Mouse (Mus musculus): ENCODE measurements at regions not wholly inside any gene's neighbourhood (a gene's known extent, or its start where the extent isn't known, plus 50 kb on each side); places are given as distances from the start of the nearest gene placed in this dataset.

DNA sequence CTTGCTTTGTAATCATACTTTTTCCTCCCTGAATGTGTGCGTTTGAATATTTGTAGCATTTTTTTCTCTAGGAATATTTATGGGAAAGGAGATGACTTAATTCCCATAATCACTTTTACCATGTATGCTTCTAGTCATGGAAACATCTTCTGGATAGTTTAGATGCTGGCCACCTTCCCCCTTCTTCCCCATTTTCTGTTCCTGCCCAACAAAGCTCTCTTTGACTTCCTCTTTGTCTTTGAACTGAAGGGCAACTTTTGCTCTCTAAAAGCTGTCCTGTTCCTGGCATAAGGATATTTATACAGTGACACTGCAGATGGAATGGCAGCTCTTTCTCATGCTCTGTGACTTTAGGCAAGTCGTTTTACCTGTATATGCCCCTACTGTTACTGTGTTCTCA lies 370.2 kb upstream of the Pkn2 start:
- TF ChIP-seq CTCF (IDR thresholded peaks at IDR 0.05; ENCODE audit: borderline replicate concordance, control insufficient read depth, extremely low read depth, insufficient read depth, low read length, poor library complexity) (no peak), POLR2A (IDR thresholded peaks at IDR 0.05; ENCODE audit: control insufficient read depth, extremely low read depth, insufficient read depth, low read length, poor library complexity) (no peak)
- Histone ChIP-seq H3K27ac (ENCODE audit: control insufficient read depth, insufficient read depth, low read length) (no peak overlapping the region), H3K36me3 (ENCODE audit: control insufficient read depth, insufficient read depth, low read length) (no peaks in the 10 kb centered on the region), H3K27me3 (ENCODE audit: control insufficient read depth, insufficient read depth, low read length) (no peaks in the 10 kb centered on the region), H3K4me3 (ENCODE audit: control insufficient read depth, insufficient read depth, low read length) (no peak overlapping the region), H3K4me1 (replicated peaks; ENCODE audit: control insufficient read depth, insufficient read depth, low read length) (no peaks in the 10 kb centered on the region)
- DNase-seq, result no peak
- 57% methylated on average over 2 of the region's 2 CpGs for WGBS

DNA sequence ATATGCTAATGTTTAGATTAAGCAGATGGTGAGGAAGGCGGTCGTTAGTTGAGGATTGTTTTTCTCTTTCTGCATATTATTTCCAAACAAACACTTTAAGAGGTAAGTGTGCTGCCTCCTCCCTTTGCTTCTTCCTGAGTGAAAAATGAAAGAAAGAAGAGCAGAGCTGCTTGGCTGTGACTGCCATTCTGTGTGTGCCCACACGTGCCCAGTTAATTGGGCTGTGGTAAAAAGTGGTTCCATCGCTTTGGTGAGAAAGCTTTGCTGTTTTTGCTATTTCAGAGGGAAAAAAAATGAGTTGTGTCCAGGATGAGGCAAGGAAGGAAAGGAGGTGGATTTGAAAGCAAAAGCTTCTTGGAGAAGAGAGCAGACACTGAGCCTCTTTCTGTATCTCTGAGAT lies 360.9 kb upstream of the Pkn2 start:
- no peak for DNase-seq
- no peak for TF ChIP-seq POLR2A (IDR thresholded peaks at IDR 0.05; ENCODE audit: control insufficient read depth, extremely low read depth, insufficient read depth, low read length, poor library complexity)
- TF ChIP-seq CTCF (IDR thresholded peaks at IDR 0.05; ENCODE audit: borderline replicate concordance, control insufficient read depth, extremely low read depth, insufficient read depth, low read length, poor library complexity), result no peak
- 84% methylated on average over 4 of the region's 4 CpGs for whole genome bisulfite sequencing
- Histone ChIP-seq H3K4me3 (ENCODE audit: control insufficient read depth, insufficient read depth, low read length) (no peak overlapping the region), H3K27ac (ENCODE audit: control insufficient read depth, insufficient read depth, low read length) (no peak overlapping the region), H3K27me3 (ENCODE audit: control insufficient read depth, insufficient read depth, low read length) (no peaks in the 10 kb centered on the region), H3K4me1 (replicated peaks; ENCODE audit: control insufficient read depth, insufficient read depth, low read length) (no peaks in the 10 kb centered on the region), H3K36me3 (ENCODE audit: control insufficient read depth, insufficient read depth, low read length) (no peaks in the 10 kb centered on the region)

DNA sequence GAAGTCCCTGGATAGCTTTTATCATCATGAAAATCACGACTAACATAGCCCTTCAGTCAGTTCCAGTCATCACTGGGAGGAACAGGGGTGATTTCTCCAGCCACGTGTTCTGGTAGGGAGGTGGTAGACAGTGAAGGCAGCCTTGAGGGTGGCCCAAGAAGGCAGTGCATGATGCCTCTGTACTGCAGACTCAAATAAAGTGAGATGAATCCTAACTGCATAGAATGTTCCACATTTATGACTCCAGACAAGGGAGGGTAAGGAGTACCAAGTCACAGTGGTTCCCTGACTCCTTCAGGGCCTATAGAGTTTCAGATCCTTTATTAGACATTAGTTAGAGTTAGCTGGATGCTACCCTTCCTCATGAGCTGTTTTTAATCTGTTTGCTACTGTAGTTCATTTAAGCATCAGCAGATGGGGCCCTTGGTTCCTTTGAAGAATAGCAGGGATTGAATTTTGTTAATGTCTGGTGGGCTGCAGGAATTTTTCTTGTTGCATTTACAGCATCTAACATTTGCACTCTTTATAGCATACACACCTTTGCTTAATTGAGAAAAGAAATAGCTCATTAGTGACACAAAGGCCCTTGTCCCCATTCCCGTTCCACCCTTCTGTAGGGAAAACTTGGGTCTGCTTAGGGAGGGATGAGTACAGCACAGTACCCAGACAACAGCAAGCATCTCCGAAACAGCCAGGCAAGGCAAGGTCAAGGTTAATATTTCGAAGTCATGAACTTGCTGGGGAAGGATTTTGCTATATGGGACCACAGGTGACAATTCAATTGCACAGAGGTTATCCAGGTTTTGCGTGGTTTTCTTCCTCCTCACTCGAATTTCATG lies 359.0 kb upstream of the Pkn2 start:
- WGBS, result 86% methylated on average over 7 of the region's 7 CpGs
- no peaks in the 10 kb centered on the region for H3K36me3 ChIP-seq (ENCODE audit: control insufficient read depth, insufficient read depth, low read length)
- H3K4me1 ChIP-seq (replicated peaks; ENCODE audit: control insufficient read depth, insufficient read depth, low read length), result no peaks in the 10 kb centered on the region
- no peak overlapping the region for H3K27ac ChIP-seq (ENCODE audit: control insufficient read depth, insufficient read depth, low read length)
- no peak for TF ChIP-seq CTCF (IDR thresholded peaks at IDR 0.05; ENCODE audit: borderline replicate concordance, control insufficient read depth, extremely low read depth, insufficient read depth, low read length, poor library complexity)
- no peak for TF ChIP-seq POLR2A (IDR thresholded peaks at IDR 0.05; ENCODE audit: control insufficient read depth, extremely low read depth, insufficient read depth, low read length, poor library complexity)
- no peak overlapping the region for H3K4me3 ChIP-seq (ENCODE audit: control insufficient read depth, insufficient read depth, low read length)
- DNase-seq, result no peak
- H3K27me3 ChIP-seq (ENCODE audit: control insufficient read depth, insufficient read depth, low read length), result no peaks in the 10 kb centered on the region

DNA sequence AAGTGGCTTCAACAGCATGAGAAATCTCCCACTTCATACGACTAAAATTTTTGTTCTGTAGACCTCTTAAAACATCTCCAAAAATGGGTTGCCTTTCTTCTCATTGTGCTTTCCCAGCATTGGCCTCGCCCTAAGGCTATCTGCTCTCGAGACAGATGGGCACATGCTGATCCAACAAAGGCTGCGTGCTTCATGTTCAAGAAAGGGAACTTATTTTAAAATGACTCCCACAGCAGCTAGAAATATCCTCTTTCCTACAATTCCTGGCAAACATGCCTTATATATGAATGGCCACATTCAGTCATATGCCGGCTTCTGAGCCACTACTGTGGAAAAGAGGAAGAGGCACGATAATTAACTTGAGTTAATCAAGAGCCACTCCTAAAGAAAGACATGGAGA lies 356.7 kb upstream of the Pkn2 start:
- TF ChIP-seq POLR2A (IDR thresholded peaks at IDR 0.05; ENCODE audit: control insufficient read depth, extremely low read depth, insufficient read depth, low read length, poor library complexity) (no peak), CTCF (IDR thresholded peaks at IDR 0.05; ENCODE audit: borderline replicate concordance, control insufficient read depth, extremely low read depth, insufficient read depth, low read length, poor library complexity) (no peak)
- Histone ChIP-seq H3K36me3 (ENCODE audit: control insufficient read depth, insufficient read depth, low read length) (no peaks in the 10 kb centered on the region), H3K27ac (ENCODE audit: control insufficient read depth, insufficient read depth, low read length) (no peak overlapping the region), H3K4me3 (ENCODE audit: control insufficient read depth, insufficient read depth, low read length) (no peak overlapping the region), H3K4me1 (replicated peaks; ENCODE audit: control insufficient read depth, insufficient read depth, low read length) (no peaks in the 10 kb centered on the region), H3K27me3 (ENCODE audit: control insufficient read depth, insufficient read depth, low read length) (no peaks in the 10 kb centered on the region)
- no peak for DNase-seq
- 96% methylated on average over 6 of the region's 6 CpGs for WGBS

DNA sequence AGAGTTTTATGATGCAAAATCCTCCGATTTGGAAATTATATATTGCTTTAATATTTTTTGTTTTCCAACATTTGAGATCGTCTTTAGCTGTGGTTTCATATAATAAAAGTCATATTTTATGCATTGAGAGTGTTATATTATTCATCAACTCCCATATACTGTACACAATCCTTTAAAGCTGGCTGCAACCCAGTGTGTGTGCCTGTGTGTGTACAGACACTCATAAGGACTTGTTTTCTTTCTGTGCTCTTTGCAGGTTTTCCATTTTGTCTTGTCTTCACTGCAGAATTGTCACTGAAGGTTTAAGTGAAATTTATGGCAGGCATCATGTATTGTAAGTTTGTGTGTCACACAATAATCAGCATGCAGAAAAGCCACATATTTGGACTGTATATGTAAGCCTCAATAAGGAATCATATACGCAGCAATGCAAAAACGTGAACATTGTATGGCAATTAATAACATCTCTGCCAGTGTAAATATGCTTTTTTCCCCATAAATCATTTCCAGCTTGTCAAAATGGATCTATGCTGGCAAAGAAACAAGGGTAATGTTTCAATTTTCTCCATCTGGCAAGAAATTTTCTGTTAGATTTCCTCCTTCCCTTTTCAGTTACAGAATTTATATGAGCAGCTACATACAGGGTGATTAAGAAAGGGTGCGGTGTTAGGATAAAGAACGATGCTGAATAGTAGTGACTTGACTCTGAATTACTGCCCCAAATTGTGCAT lies 342.4 kb upstream of the Pkn2 start:
- Histone ChIP-seq H3K36me3 (ENCODE audit: control insufficient read depth, insufficient read depth, low read length) (no peaks in the 10 kb centered on the region), H3K27me3 (ENCODE audit: control insufficient read depth, insufficient read depth, low read length) (no peaks in the 10 kb centered on the region), H3K4me1 (replicated peaks; ENCODE audit: control insufficient read depth, insufficient read depth, low read length) (no peaks in the 10 kb centered on the region), H3K27ac (ENCODE audit: control insufficient read depth, insufficient read depth, low read length) (no peak overlapping the region), H3K4me3 (ENCODE audit: control insufficient read depth, insufficient read depth, low read length) (no peak overlapping the region)
- WGBS, result 87% methylated on average over 6 of the region's 6 CpGs
- no peak for DNase-seq
- TF ChIP-seq POLR2A (IDR thresholded peaks at IDR 0.05; ENCODE audit: control insufficient read depth, extremely low read depth, insufficient read depth, low read length, poor library complexity), result no peak
- TF ChIP-seq CTCF (IDR thresholded peaks at IDR 0.05; ENCODE audit: borderline replicate concordance, control insufficient read depth, extremely low read depth, insufficient read depth, low read length, poor library complexity), result no peak

DNA sequence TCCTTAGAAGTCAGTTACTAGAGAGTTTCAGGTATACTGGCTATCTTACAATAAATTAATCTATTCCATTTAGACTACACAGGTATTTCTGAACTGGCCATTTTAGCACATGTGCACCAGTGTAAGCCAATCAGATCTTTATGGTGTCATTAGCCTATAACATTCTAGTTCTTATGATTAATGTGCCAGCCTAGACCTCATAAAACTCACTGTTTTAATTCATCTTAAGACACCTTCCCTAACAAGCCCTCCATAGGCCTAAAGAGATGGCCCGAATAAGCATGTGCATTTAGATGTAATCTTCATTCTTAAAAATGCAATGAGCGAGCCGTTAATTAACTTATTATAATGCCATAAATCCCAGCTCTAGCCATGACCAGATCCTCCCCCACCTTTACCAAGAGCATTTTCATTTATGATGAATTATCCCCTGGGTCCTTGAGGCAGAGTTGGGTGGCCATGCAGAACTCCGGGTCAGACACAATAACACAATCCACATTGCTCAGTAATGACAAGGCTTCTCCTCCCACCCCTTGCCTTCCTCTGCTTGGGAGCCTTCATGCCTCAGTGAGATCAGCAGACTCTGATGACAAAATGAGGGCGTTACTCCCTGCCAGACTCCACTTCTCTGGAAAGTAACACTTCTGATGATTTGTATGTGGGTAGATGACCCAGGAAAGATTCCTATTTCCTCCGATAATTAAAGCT lies 311.6 kb upstream of the Pkn2 start:
- no peak for DNase-seq
- no peaks in the 10 kb centered on the region for H3K27me3 ChIP-seq (ENCODE audit: control insufficient read depth, insufficient read depth, low read length)
- H3K27ac ChIP-seq (ENCODE audit: control insufficient read depth, insufficient read depth, low read length), result no peak overlapping the region
- no peak overlapping the region for H3K4me3 ChIP-seq (ENCODE audit: control insufficient read depth, insufficient read depth, low read length)
- 96% methylated on average over 6 of the region's 6 CpGs for WGBS
- no peaks in the 10 kb centered on the region for H3K36me3 ChIP-seq (ENCODE audit: control insufficient read depth, insufficient read depth, low read length)
- H3K4me1 ChIP-seq (replicated peaks; ENCODE audit: control insufficient read depth, insufficient read depth, low read length), result no peaks in the 10 kb centered on the region
- TF ChIP-seq POLR2A (IDR thresholded peaks at IDR 0.05; ENCODE audit: control insufficient read depth, extremely low read depth, insufficient read depth, low read length, poor library complexity) (no peak), CTCF (IDR thresholded peaks at IDR 0.05; ENCODE audit: borderline replicate concordance, control insufficient read depth, extremely low read depth, insufficient read depth, low read length, poor library complexity) (no peak)

Measured in thymus, adult 2 months (tissue).